Mouse (Mus musculus) embryonic fibroblast, embryonic 13.5 days (primary cell): ENCODE results near the gene B630019K06Rik.

Experiments used
- CTCF ChIP-seq: IDR thresholded peaks from 2 replicates; pipeline ENCODE4 v1.5.1; 2011; ENCODE audit warnings: mild to moderate bottlenecking, control low read depth, low read length, moderate library complexity, borderline replicate concordance; ENCODE audit not compliant: insufficient read depth
- POLR2A ChIP-seq: IDR thresholded peaks from 2 replicates; pipeline ENCODE4 v1.6.1; 2011; ENCODE audit warnings: low read depth, mild to moderate bottlenecking, control low read depth, low read length, moderate library complexity

- no peak for TF ChIP-seq POLR2A
- no peak for TF ChIP-seq CTCF
These were observed 7.8 kb upstream of the B630019K06Rik start for GRCm38 (mm10) chrX:8884336-8884735.
